Mouse (Mus musculus): Measurements from ENCODE around the gene Prss42. TPM values are rescaled to one million over a fixed set of nuclear protein-coding genes. Genes with fewer than 3 reads are reported as not detected.
A peak's percentile ranks its signal among the peaks of the same experiment; 100 is the strongest.

The Prss42 gene
- total RNA-seq (2014; fragmentation: Nextera tagmentation): 0.44 and 2.3 TPM in 2 replicates
- 0.44 and 0.58 TPM in 2 replicates for total RNA-seq (2017)
- 0.53 and 0.79 TPM in 2 replicates for polyA plus RNA-seq (2012)

DNA sequence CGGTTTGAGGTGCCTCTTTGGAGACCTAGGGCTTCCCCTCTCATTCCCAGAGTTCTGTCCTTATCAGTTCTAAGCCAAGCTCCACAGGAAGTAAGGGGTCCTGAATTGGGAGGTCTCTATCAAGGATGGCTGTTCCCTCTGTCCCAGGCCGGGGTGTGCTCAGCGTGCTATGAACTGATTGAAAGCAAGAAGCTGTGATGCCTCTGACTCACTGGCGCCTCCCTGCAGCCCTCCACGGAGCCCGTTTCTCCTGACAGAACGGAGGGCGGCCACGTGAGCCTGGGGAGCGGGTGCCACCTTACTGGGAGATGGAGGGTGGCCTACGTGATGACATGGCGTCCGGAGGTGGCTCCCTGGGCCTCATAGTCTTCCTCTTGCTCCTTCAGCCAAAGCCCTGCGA lies at the start of gene Prss42:
Prss42 (plus strand) TSS at position 301 of the 400 bp plus-strand sequence.
- Histone ChIP-seq H3K36me3 (replicated peaks) (peaks cover 7% of the 10 kb centered on the region), H3K4me1 (ENCODE audit: insufficient read depth, low read depth, low read length) (peaks cover 4% of the 10 kb centered on the region; the same call in 1 of the 2 replicates), H3K27me3 (ENCODE audit: insufficient read depth, low read length) (no peaks in the 10 kb centered on the region), H3K4me3 (ENCODE audit: low read depth, low read length) (peak within 1 kb of the TSS; percentile 21; the same call in 1 of the 2 replicates), H3K9me3 (replicated peaks) (no peaks in the 10 kb centered on the region)
- ATAC-seq (ENCODE audit: extremely low read depth, insufficient number of reproducible peaks, low FRiP score, poor library complexity, severe bottlenecking) (no peak), DNase-seq (ENCODE audit: low spot score) (no peak)
- no peak for TF ChIP-seq GATA2 (IDR thresholded peaks at IDR 0.05; ENCODE audit: borderline replicate concordance, low read depth, low read length)
- TF ChIP-seq TAL1 (conservative IDR thresholded peaks at IDR 0.05; ENCODE audit: low read depth, low read length): no peak
- no peak for TF ChIP-seq CTCF (IDR thresholded peaks at IDR 0.05; ENCODE audit: low read depth, low read length)
- no peak for TF ChIP-seq GATA1 (IDR thresholded peaks at IDR 0.05; ENCODE audit: borderline replicate concordance, low read length)
- TF ChIP-seq POLR2AphosphoS5 (IDR thresholded peaks at IDR 0.05; ENCODE audit: insufficient replicate concordance, low read depth, low read length): no peak

DNA sequence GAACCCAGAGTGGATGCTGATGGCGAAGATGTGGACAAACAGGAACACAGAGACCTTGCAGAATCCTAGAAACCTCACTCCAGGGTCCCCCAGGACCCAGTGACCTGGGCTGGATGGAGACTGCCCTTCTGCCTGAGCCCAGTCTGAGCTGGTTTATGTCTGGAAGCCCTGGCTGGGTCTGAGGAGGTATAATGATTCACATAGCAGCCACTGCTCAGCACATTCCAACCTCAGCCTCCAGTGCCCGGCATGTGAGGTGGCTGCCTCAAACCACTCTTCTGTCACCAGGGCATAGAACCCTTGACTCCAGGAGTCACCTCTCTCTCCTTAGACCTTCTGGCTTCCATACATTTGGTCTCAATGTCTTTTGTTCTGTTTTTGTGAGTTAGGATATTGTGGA lies 49.5 kb upstream of the Prss42 start:
- DNase-seq (ENCODE audit: low spot score): no peak
- H3K4me3 ChIP-seq (ENCODE audit: low read depth, low read length): no peak overlapping the region

DNA sequence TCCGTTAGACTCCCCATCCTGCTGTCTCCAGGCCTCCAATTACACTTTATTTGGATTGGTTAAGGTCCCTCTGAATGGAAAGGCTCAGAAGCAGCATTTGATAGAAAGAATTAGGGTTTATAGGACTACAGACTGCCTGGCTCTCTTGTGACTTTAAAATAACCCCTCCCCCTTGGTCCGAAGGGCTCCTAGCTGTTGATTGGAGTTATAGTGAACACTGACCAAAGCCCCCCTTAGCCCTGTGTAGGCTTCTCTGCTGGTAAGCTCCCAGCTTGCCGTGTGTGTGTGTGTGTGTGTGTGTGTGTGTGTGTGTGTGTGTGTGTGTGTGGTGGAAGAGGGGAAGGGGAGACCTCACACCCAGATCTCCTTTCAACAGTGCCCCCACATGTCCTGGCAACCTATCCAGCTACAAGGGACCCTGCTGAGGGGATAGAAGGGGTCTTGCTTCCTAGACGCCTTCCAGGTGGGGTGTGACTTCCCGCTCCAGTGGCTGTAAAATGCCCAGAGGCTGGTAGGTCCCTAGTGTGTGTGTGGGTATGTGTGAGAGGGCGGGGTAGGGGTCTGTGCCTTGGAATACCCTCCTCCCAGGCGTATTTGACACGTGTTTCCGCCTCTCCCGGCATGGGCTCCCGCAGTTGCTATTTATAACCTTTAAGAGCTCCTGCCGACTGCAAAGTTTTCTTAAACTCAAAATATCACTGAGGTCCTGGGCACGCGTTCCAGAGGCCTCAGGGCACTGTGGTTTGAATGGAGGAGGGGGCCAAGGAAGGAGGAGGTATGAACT lies 47.4 kb upstream of the Prss42 start:
- Histone ChIP-seq H3K4me1 (ENCODE audit: insufficient read depth, low read depth, low read length) (no peaks in the 10 kb centered on the region), H3K36me3 (replicated peaks) (no peaks in the 10 kb centered on the region), H3K9me3 (replicated peaks) (no peaks in the 10 kb centered on the region), H3K4me3 (ENCODE audit: low read depth, low read length) (no peak overlapping the region), H3K27me3 (ENCODE audit: insufficient read depth, low read length) (peaks cover 67% of the 10 kb centered on the region)
- ATAC-seq (ENCODE audit: extremely low read depth, insufficient number of reproducible peaks, low FRiP score, poor library complexity, severe bottlenecking) (no peak), DNase-seq (ENCODE audit: low spot score) (no peak)
- TF ChIP-seq TAL1 (conservative IDR thresholded peaks at IDR 0.05; ENCODE audit: low read depth, low read length) (no peak), POLR2AphosphoS5 (IDR thresholded peaks at IDR 0.05; ENCODE audit: insufficient replicate concordance, low read depth, low read length) (no peak), GATA1 (IDR thresholded peaks at IDR 0.05; ENCODE audit: borderline replicate concordance, low read length) (no peak), CTCF (IDR thresholded peaks at IDR 0.05; ENCODE audit: low read depth, low read length) (no peak), GATA2 (IDR thresholded peaks at IDR 0.05; ENCODE audit: borderline replicate concordance, low read depth, low read length) (no peak)

More for the DNA sequence above, 49.5 kb upstream of the Prss42 start:
- Histone ChIP-seq H3K9me3 (replicated peaks) (no peaks in the 10 kb centered on the region), H3K4me1 (ENCODE audit: insufficient read depth, low read depth, low read length) (no peaks in the 10 kb centered on the region), H3K36me3 (replicated peaks) (no peaks in the 10 kb centered on the region), H3K27me3 (ENCODE audit: insufficient read depth, low read length) (peaks cover 78% of the 10 kb centered on the region)
- ATAC-seq (ENCODE audit: extremely low read depth, insufficient number of reproducible peaks, low FRiP score, poor library complexity, severe bottlenecking): no peak
- TF ChIP-seq POLR2AphosphoS5 (IDR thresholded peaks at IDR 0.05; ENCODE audit: insufficient replicate concordance, low read depth, low read length) (no peak), GATA2 (IDR thresholded peaks at IDR 0.05; ENCODE audit: borderline replicate concordance, low read depth, low read length) (no peak), TAL1 (conservative IDR thresholded peaks at IDR 0.05; ENCODE audit: low read depth, low read length) (no peak), GATA1 (IDR thresholded peaks at IDR 0.05; ENCODE audit: borderline replicate concordance, low read length) (no peak), CTCF (IDR thresholded peaks at IDR 0.05; ENCODE audit: low read depth, low read length) (no peak)

- Histone ChIP-seq H3K9me3 (replicated peaks) (no peaks in the 10 kb centered on the region), H3K36me3 (replicated peaks) (no peaks in the 10 kb centered on the region), H3K27me3 (ENCODE audit: insufficient read depth, low read length) (peaks cover 62% of the 10 kb centered on the region), H3K4me1 (ENCODE audit: insufficient read depth, low read depth, low read length) (no peaks in the 10 kb centered on the region), H3K4me3 (ENCODE audit: low read depth, low read length) (no peak overlapping the region)
- no peak for DNase-seq (ENCODE audit: low spot score)
- ATAC-seq (ENCODE audit: extremely low read depth, insufficient number of reproducible peaks, low FRiP score, poor library complexity, severe bottlenecking): no peak
- TF ChIP-seq TAL1 (conservative IDR thresholded peaks at IDR 0.05; ENCODE audit: low read depth, low read length): no peak
- TF ChIP-seq CTCF (IDR thresholded peaks at IDR 0.05; ENCODE audit: low read depth, low read length): no peak
- no peak for TF ChIP-seq POLR2AphosphoS5 (IDR thresholded peaks at IDR 0.05; ENCODE audit: insufficient replicate concordance, low read depth, low read length)
- TF ChIP-seq GATA1 (IDR thresholded peaks at IDR 0.05; ENCODE audit: borderline replicate concordance, low read length): no peak
- no peak for TF ChIP-seq GATA2 (IDR thresholded peaks at IDR 0.05; ENCODE audit: borderline replicate concordance, low read depth, low read length)
Measured at GRCm38 (mm10) chr9:110751412-110751811, 46.6 kb upstream of the Prss42 start.

GRCm38 (mm10) chr9:110752917-110753435 lies 45.0 kb upstream of the Prss42 start:
- DNase-seq (ENCODE audit: low spot score) (no peak), ATAC-seq (ENCODE audit: extremely low read depth, insufficient number of reproducible peaks, low FRiP score, poor library complexity, severe bottlenecking) (no peak)
- H3K27me3 ChIP-seq (ENCODE audit: insufficient read depth, low read length): peaks cover 55% of the 10 kb centered on the region
- H3K4me3 ChIP-seq (ENCODE audit: low read depth, low read length): no peak overlapping the region
- no peaks in the 10 kb centered on the region for H3K4me1 ChIP-seq (ENCODE audit: insufficient read depth, low read depth, low read length)
- H3K36me3 ChIP-seq (replicated peaks): no peaks in the 10 kb centered on the region
- no peak for TF ChIP-seq CTCF (IDR thresholded peaks at IDR 0.05; ENCODE audit: low read depth, low read length)
- H3K9me3 ChIP-seq (replicated peaks): no peaks in the 10 kb centered on the region

- H3K36me3 ChIP-seq (replicated peaks): no peaks in the 10 kb centered on the region
- peaks cover 52% of the 10 kb centered on the region for H3K27me3 ChIP-seq (ENCODE audit: insufficient read depth, low read length)
- H3K4me1 ChIP-seq (ENCODE audit: insufficient read depth, low read depth, low read length): no peaks in the 10 kb centered on the region
- no peak for TF ChIP-seq CTCF (IDR thresholded peaks at IDR 0.05; ENCODE audit: low read depth, low read length)
- TF ChIP-seq TAL1 (conservative IDR thresholded peaks at IDR 0.05; ENCODE audit: low read depth, low read length): no peak
- TF ChIP-seq GATA2 (IDR thresholded peaks at IDR 0.05; ENCODE audit: borderline replicate concordance, low read depth, low read length): no peak
- TF ChIP-seq GATA1 (IDR thresholded peaks at IDR 0.05; ENCODE audit: borderline replicate concordance, low read length): no peak
- no peak overlapping the region for H3K4me3 ChIP-seq (ENCODE audit: low read depth, low read length)
- no peaks in the 10 kb centered on the region for H3K9me3 ChIP-seq (replicated peaks)
- ATAC-seq (ENCODE audit: extremely low read depth, insufficient number of reproducible peaks, low FRiP score, poor library complexity, severe bottlenecking): no peak
- DNase-seq (ENCODE audit: low spot score): no peak
Measured at GRCm38 (mm10) chr9:110753773-110754172, 44.2 kb upstream of the Prss42 start.
